Mouse (Mus musculus): ENCODE measurements at regions not wholly inside any gene's neighbourhood (a gene's known extent, or its start where the extent isn't known, plus 50 kb on each side); places are given as distances from the start of the nearest gene placed in this dataset.

DNA sequence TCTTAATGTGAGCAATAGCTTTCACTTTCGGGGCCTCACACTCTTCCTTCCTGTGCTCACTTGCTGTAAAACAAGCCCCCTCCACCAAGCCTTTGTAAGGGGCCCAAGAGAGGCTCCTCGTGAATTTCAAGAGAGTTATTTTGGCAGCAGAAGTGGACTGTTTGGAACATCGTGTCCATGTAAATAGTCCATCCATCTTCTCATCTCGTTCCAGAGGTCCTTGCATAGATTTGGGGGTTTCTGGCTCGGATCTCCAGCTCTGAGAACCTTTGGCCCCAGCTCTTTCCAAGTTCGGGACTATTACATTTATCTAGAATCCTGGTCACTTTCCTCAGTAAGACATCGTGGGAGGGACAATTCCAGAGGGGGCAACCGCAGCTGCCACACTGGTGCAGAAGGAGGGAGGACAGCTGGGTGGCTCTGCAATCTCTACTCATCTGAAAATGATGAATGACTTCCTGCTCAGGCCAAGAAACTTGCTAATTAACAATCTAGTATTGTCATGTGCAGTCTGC, 152.3 kb upstream of the Zfp637 start:
- TF ChIP-seq CTCF (conservative IDR thresholded peaks at IDR 0.05 in 1 of 2, IDR thresholded peaks at IDR 0.05 in 1 of 2; ENCODE audit: low read depth in 2 of 2, low read length in 2 of 2): no peak
- TF ChIP-seq USF1 (IDR thresholded peaks at IDR 0.05; ENCODE audit: low read depth, low read length): no peak
- no peak for TF ChIP-seq NRF1 (IDR thresholded peaks at IDR 0.05; ENCODE audit: low read depth, low read length)
- TF ChIP-seq ZNF384 (IDR thresholded peaks at IDR 0.05; ENCODE audit: low read depth, low read length): no peak
- TF ChIP-seq MAFK (IDR thresholded peaks at IDR 0.05; ENCODE audit: insufficient replicate concordance, low read length): no peak
- no peak for TF ChIP-seq MAZ (IDR thresholded peaks at IDR 0.05; ENCODE audit: low read depth, low read length)
- no peak for TF ChIP-seq POLR2A (IDR thresholded peaks at IDR 0.05; ENCODE audit: low read depth, low read length)
- no peak for TF ChIP-seq EP300 (IDR thresholded peaks at IDR 0.05; ENCODE audit: low read length)
- TF ChIP-seq MAX (IDR thresholded peaks at IDR 0.05; ENCODE audit: low read length): no peak
